Mouse (Mus musculus) 416B (cell line): ENCODE results near the gene Bpifa5.

Experiments used
- DNase-seq: peaks from one replicate; pipeline ENCODE4 v3.0.0; 2011; ENCODE audit warnings: low read depth

Bpifa5 gene

GRCm38 (mm10) chr2:154206908-154207307 lies 44.5 kb downstream of the Bpifa5 start:
- DNase-seq, result peak; percentile 31

GRCm38 (mm10) chr2:154209112-154209511 lies 46.7 kb downstream of the Bpifa5 start:
- DNase-seq, result peak; percentile 30

- no peak for DNase-seq
Measured at GRCm38 (mm10) chr2:154211121-154211520, 48.7 kb downstream of the Bpifa5 start.

GRCm38 (mm10) chr2:154211881-154212280 lies 49.5 kb downstream of the Bpifa5 start:
- DNase-seq, result no peak

- peak; percentile 67 for DNase-seq
Measured at GRCm38 (mm10) chr2:154215191-154215590, 52.8 kb downstream of the Bpifa5 start.
